Mouse (Mus musculus) MEL-GATA-1-ER (cell line): ENCODE results near the gene Trmt6.

Experiments
- DNase-seq: peaks from one replicate; pipeline ENCODE4 v3.0.0-alpha.2; 2012; ENCODE audit warnings: low read depth; ENCODE audit errors: extremely low read depth

The Trmt6 gene

DNA sequence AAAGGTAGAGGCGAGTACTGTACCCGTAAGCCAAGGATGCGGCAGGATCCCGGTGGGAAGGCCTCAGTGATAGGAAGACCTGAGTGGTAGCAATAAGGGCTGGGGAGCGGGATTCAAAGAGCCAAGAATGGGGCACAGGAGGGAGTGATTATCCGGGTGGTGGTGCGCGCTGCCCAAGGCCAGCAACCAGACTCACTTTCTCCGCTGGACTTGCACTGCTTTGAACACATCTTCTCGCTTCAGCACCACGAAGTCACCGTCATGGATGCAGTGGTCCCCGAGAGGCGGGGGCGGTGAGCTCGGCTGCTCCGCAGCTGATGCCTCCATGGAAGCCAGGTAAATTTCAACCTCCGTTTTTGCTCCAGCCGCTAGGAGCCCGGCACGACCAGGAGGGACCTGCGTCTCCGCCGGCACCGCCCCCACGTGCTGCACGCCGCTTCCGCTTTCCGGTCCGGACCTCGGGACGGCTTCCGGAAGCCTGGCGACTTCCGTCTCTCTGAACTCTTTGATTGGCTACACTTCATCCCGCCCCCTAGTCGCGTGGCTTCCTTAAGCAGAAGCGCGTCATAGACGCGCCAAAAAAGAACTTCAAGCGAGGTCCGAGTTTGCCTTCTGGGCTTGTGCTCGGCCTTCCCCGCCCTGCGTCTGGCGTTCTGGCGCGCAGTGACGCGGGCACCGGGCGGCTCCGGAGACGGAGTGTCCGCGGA lies at the start of gene Trmt6, which contains the start of gene Mcm8:
Gene Trmt6 (minus strand): TSS at position 448 of the 707 bp plus-strand sequence.
Gene Mcm8 (plus strand): TSS at position 534 of the 707 bp plus-strand sequence.
- peak; percentile 99 for DNase-seq

DNA sequence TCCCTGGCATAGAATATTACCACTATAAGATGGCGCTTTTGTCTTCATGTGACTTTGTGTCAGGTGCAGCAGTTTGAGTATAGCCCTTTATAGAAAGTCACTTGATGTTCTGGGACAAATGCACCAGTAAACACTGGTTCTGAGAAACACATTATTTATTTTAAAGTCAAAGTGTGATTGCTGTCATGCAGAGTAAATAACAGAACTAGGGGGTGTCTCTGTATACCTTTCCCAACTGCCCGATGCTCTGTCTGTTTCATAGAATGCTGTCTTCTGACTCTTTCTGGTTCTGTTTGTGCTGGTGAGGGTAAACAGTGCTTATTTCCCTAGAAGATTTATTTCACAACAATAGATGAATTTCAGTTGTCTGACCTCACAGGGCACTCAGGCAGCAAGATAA lies 47.5 kb upstream of the Trmt6 start:
- DNase-seq, result no peak

DNA sequence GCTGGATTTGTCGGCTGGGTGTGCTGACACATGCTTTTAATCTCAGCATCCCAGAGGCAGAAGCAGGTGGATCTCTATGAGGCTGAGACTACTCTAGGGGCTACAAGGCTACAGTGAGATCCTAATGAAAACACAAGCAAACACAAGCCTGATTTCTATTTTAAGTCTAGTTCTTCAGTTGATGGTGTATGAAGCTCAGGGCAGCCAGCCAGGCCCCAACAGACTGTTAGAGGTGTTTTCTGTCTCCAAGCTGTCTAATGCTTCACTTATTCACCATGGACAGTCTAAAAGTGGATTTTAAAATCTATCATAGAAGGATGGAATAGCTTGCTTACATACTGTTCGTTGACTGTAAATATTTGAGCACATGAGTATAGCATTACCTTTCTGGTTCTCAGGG lies 45.6 kb upstream of the Trmt6 start:
- no peak for DNase-seq

DNA sequence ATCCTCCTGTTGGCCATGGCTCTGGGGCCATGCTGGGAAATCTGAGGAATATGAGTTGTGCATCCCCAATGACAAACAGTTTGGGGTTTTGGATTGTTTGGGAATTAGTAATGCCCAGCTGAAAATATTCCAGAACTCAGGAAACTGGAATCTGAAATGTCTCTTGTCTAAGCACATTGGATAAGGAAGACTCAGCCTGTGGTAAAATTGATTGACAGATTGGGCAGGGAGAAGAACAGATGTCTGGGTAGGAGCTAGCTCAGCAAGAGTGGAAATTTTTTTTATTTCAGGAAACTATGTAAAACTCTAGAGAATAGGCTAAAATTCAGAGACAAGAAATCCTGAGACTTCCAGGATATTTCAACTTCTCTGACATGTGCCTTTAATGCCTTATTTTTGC lies 44.6 kb upstream of the Trmt6 start:
- no peak for DNase-seq

DNA sequence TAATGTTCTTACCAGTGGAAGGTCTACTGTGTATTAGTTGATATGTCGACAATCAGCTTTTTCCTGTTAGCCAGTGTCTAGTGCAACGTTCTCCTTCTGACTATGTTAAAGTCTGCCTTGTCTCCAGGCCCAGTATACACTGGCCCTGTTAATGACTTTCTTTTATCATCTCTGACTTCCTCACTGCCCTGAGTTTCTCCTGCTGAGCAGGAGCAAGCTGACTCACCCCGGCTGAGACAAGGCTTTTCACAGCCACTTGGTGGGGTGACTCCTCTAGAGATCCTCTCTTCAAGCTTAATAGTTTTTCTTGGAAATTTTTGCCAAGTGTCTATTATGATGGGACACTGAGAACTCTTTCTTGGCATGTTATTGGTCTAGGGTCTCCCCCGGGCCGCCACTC lies 40.5 kb upstream of the Trmt6 start:
- DNase-seq, result peak; percentile 31

DNA sequence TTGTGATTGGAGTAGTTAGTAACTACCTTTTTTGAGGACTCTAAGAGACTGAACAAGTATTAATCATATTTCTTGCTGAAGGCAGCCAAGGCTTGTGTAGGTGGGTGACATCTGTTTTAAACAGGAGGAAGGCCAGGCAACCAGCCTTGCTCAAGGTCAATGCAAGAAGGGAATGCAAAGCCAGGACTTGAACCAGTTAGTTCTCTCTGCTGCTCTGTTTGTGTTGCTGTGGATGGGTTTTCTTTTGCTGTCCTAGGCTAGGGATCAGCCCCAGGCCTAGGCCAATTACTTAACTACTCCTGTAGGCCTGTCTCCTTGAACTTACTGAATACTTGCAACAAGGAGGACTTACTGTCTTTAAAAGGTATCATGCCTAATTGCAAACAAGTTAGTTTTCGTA lies 37.2 kb upstream of the Trmt6 start:
- DNase-seq, result no peak

DNA sequence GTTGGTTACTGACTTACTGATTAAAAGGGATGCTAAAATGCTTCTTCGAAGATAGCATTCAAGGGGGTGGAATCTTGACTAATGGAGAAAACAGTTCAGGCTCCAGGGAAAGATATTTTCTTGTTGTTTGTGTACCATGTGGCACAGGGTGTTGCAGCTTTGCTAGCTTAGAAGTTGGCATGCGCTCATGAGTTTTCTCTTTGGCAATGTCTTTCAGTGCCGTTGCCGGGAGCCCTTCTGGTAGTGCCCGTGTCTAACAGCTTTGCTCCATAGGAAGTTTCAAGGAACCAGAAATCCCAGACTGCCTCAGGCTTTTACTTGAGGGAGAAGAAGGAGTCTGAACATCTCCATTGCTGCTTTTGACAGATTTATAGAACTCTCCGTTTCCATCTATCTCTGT lies 33.3 kb upstream of the Trmt6 start:
- DNase-seq, result no peak

DNA sequence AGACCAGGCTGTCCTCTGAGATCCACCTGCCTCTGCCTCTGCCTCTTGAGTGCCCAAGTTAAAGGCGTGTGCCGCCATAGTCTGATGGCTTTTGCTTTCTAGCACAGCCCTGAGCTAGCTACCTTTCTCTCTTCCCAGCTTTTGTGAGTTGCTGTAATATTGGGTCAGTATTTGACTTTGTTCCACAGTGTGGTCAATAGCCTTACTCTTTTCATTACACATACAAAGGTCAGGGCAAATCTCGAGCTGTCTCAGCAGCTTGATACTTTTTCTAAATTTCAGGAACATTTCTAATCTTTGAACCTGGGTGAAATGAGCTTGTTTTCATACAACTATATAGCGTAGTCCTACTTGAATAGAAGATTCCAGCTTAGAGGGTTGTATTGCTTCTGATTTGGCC lies 32.5 kb upstream of the Trmt6 start:
- DNase-seq, result no peak

DNA sequence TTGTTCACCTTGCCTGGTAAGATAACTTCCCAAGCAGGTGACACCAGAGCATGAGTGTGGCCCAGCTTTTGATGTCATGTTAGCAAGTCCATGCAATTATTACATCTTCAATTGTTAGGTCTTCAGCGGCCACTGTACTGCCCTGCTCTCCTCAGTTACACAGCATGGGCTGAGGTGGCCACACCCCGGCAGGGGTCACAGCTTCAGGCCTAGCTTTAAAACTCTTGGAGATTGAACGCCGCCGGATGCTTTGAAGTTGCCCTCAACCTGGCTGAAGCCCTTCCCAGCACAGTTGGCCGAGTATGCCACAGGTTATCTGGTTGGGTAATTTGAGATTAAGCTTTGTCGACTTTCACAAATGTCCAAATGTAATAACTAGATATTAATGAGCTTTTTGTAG lies 31.7 kb upstream of the Trmt6 start:
- peak; percentile 11 for DNase-seq

DNA sequence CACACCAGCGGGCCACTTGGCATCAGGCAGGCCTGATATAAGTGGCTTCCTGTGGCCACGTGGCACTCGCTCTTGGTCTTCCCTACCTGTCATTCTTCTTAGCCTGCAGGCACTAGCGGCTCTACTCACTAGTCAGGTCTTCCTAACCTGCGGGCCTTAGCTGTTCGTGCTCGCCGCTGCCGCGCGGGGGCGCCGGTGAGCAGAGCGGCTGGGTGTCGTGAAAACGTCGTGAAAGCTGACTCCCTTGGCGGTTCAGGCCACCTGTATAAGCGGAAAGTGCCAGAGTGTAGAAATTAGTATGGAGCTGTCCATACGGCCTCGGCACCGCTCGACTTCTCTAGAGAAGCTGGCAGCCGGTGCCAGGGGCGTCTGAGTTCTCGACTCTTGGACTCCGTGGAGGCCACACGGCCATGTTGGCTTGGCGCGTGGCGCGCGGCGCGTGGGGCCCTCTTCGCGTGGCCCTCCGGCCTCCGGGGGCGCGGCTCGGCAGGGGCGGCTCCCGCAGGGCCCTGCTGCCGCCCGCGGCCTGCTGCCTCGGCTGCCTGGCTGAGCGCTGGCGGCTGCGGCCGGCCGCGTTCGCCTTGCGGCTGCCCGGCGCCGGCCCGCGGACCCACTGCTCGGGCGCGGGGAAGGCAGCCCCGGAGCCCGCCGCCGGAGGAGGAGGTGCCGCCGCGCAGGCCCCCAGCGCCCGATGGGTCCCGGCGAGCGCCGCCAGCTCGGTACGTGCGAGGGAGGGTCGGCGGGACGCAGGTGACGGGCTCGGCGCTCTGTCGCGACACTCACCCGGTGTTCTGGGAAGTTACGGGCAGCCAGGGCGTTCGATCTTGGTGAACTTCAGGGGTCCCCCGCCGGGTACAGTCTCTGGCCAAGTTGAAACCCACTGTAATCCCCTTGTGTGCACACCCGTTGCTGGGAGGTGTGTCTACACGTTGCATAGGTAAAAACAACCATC lies 30.8 kb upstream of the Trmt6 start, which contains the start of gene Crls1:
Gene Crls1 (plus strand): TSS at position 260 of the 952 bp plus-strand sequence.
- DNase-seq, result peak; percentile 91

DNA sequence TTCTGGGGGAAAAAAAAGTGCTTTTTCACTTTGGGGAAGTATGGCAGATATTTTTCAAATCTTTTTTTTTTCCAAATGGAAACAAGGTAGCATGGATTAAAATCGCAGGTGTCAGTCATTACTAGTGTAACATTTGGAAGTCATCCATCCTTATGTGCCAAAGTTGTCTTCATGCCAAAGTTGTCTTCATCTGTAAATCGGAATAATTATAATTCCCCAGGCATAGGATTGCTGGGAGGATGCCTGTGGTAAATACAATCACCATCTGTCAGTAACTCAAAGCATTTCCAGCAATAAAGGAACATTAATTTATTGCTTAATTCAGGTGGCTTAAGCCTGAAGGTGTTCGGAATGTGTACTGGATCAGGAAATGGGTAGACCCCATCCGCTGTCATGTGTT lies 25.2 kb upstream of the Trmt6 start:
- no peak for DNase-seq

DNA sequence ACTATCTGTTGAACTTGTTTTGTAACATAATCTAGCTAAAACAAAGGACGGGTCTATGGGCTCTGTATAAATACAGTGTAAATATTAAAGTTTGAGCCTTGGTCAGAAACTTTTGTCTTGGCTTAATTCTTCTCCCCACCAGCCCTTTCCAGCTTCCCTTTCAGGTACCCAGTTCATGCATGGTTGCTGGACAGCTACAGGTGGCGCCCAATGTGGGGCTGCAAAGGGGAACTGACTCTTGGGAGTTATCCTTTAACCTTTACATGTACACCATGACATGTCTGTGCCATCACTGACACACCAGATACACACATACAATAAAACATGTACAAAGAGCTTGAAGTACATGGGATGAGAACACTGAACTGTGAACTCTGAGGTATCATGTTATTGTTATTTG lies 12.9 kb downstream of the Trmt6 start:
- no peak for DNase-seq

DNA sequence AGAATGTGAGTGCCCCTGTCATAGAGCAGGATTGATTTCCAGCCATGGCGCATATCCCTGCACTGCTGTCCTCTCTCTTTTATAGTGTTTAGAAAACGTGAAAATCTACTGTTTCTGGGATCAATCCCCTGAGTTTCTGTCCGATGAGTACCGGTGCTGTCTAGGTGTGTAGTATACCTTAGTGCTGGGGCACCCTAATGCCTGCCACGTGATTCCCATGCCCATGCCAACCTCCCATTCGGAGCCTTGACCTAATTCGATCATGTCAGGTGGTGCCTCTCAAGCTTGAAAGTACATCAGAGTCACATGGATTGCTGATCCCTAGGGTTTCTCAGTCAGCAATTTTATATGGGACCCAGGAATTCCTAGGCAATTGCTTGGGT lies 21.7 kb downstream of the Trmt6 start:
- DNase-seq, result no peak

DNA sequence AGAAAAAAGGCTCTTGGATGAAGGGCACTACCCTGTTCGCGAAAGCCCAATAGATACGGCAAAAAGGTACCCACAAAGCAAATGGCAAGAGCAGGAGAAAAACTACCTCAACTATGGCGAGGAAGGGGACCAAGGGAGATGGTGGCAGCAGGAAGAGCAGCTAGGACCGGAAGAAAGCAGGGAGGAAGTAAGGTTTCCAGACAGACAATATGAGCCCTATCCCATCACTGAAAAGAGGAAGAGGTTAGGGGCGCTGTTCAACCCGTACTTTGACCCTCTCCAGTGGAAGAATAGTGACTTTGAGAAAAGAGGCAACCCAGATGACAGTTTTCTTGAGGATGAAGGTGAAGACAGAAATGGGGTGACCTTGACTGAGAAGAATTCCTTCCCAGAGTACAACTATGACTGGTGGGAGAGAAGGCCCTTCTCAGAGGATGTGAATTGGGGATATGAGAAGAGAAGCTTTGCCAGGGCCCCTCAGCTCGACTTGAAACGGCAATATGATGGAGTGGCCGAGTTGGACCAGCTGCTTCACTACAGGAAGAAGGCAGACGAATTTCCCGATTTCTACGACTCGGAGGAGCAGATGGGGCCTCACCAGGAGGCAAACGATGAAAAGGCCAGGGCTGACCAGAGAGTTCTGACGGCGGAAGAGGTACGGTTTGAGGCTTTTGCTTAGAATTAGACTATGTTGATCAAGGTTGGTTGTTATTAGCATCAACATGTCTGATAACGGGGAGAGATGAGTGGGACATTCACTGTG lies 22.2 kb downstream of the Trmt6 start:
- DNase-seq, result no peak

DNA sequence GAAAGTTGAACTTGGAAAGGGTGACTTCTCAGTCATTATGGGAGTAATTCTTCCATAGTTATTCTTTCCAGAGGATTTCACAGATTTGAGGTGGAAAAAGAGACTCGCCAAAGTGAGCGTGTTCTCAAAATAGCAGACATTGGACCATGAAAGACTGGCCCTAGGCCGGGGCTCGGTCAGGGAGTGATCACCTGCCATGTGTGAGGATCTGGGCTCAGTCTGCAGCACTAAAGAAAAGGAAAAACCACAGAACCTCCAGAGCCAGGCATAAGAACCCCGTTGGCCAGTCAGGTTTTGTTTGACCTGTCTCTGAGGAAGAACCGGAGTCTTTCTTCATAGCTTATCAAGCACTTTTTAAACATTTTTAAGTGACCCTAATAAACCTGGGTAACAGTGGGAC lies 31.8 kb downstream of the Trmt6 start:
- DNase-seq, result no peak

DNA sequence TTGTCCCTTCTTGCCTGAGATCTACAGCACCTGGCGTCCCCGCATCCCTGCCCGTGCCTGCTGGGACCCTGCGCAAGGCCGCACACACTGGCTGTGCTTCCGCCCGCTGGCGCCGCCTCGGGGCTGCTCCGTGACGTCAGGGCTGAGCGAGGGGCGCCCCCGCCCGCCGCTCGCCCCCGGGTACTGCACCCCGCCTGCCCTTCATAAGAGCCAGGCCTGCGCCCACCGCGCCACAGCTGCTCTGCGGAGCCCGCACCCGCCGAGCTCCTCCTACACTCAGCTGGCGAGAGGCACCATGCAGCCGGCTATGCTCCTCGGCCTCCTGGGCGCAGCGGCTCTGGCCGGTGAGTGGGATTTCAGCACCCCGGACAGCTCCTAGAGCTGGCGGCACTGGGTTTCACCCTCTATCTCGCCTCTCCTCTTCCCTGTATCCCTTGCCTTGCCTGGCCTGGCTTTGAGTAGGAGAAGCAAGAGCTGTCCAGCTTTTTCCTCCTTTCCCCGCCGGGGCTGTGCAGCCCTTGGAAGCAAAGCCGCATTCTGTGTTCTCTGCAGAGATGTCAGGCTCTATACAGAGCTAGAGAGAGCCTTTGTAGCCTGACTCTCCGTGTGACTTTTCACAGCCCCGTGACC lies 34.3 kb downstream of the Trmt6 start:
- DNase-seq, result no peak

DNA sequence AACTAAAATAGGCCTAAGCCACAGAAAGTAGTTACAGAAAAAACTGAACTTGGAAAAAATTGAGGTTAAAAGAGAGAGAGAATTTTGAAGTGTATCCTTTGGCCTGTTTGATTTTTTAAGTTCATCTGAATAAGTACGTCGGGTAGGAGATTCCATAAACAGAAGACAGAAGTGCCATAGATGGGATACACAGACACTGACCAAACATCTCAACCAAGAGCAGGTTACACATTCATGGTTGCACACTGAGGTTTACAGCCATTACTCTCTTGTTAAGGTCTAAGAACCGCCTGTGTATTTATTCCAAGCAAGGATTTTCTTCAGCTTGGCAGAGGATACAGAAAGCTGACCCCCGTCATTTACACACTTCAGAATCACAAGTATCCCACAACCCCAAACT lies 34.9 kb downstream of the Trmt6 start, which contains the start of gene Chgb:
Gene Chgb (plus strand): TSS at position 301 of the 400 bp plus-strand sequence.
- DNase-seq, result no peak

DNA sequence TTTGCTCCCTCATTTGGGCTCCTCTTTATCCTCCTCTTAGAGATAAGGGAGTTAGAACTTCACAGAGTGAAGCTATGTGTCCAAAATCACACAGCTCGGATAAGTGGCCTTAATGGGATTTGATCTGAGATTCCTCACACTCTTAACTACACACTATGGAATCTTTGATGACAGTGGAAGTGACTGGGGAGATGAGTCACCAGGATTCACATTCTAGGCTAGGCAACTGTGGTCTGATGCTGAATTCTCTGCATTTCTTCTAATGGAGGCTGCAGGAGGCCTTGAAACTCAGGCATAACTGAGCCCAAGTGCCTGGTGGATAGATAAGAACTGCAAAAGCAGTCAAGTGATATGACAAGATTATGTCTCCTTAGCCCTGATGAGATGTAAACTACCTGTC lies 45.0 kb downstream of the Trmt6 start:
- DNase-seq, result no peak

DNA sequence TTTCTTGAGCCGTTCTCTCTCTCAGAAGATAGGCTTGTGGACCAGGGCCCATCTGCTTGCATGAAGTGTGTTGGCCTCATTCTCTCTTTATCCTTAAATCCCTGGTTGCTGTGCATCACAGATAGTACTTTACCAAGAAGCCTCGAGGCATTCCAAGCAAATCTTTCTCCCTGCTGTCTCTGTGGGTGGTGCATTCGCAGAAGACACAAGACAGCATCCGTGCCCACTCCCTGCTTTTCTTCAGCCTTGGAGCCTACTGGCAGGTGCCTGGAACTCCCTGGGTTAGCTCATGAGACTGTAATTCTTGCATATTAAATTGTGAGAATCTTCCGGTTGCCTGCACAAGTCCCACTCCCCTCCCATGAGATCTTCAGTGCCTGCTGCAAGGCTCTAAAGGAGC lies 57.9 kb downstream of the Trmt6 start:
- DNase-seq, result no peak
